Mouse (Mus musculus): ENCODE data around the gene Trir.

- TF ChIP-seq CTCF (IDR thresholded peaks at IDR 0.05; ENCODE audit: insufficient read depth, low read length) (no peak), POLR2A (IDR thresholded peaks at IDR 0.05; ENCODE audit: borderline replicate concordance, extremely low read depth, low read depth, low read length) (no peak)
Observed at GRCm38 (mm10) chr8:85036381-85036717, 9.7 kb downstream of the Trir start.
